Mouse (Mus musculus): ENCODE data around the gene 1700088E04Rik.

GRCm38 (mm10) chr15:79127101-79127500 is 14.0 kb downstream of the 1700088E04Rik start:
- no peak for TF ChIP-seq GATA1 (IDR thresholded peaks at IDR 0.05; ENCODE audit: borderline replicate concordance, low read length)
- no peak for TF ChIP-seq FLI1 (IDR thresholded peaks at IDR 0.05; ENCODE audit: low read length)

Data from megakaryocyte, embryonic 14.5 days (primary cell).